Mouse (Mus musculus): ENCODE results near the gene Tnfaip1.

Gene Tnfaip1

GRCm38 (mm10) chr11:78499543-78499942 is 36.6 kb downstream of the Tnfaip1 start:
- no peak for DNase-seq (ENCODE audit: low spot score)

- no peak for DNase-seq (ENCODE audit: low spot score)
Measured at GRCm38 (mm10) chr11:78499004-78499403, 37.1 kb downstream of the Tnfaip1 start, which contains the start of gene Vtn. TSS of gene Vtn (plus strand) at chr11:78499091.

- peak; percentile 98 for DNase-seq (ENCODE audit: low spot score)
Measured at GRCm38 (mm10) chr11:78497544-78498522, 38.3 kb downstream of the Tnfaip1 start, which contains the start of gene Sarm1. TSS of gene Sarm1 (minus strand) at chr11:78497754.

GRCm38 (mm10) chr11:78497071-78497541 is 39.0 kb downstream of the Tnfaip1 start:
- DNase-seq (ENCODE audit: low spot score) = peak; percentile 12

- DNase-seq (ENCODE audit: low spot score) = no peak
Measured at GRCm38 (mm10) chr11:78495904-78496303, 40.2 kb downstream of the Tnfaip1 start.

- DNase-seq (ENCODE audit: low spot score) = no peak
Measured at GRCm38 (mm10) chr11:78490781-78491241, 45.3 kb downstream of the Tnfaip1 start.

GRCm38 (mm10) chr11:78488168-78488567 is 48.0 kb downstream of the Tnfaip1 start:
- peak; percentile 56 for DNase-seq (ENCODE audit: low spot score)

GRCm38 (mm10) chr11:78483639-78484038 is 52.5 kb downstream of the Tnfaip1 start:
- DNase-seq (ENCODE audit: low spot score) = no peak

GRCm38 (mm10) chr11:78475289-78475688 is 60.8 kb downstream of the Tnfaip1 start:
- no peak for DNase-seq (ENCODE audit: low spot score)
